Mouse (Mus musculus): ENCODE results near the gene Adamts7.

Gene Adamts7

GRCm38 (mm10) chr9:90162926-90163748 is at the start of gene Adamts7:
Gene Adamts7, plus strand, starts transcription at chr9:90163069.
- DNase-seq = peak; percentile 78 to 86

DNA sequence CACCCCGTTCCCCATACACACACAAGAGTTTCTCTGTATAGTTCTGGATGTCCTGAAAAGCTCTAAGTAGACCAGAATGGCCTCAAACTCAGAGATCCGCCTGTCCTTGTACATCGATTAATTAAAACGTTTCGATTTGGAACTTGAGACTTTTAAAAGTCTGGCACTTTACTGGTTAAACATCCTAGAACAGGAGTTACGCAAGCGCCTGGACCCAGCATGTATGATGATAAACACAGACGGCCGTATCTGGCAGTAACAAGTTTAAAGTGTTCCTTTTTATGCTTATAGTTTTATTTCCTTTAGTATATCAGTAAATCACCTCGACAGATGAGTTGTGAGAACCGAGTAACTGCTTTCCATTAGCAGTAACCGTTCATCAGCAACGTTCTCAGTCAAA is 49.7 kb upstream of the Adamts7 start:
- DNase-seq = peak in 1 of 2 experiments; percentile 12

DNA sequence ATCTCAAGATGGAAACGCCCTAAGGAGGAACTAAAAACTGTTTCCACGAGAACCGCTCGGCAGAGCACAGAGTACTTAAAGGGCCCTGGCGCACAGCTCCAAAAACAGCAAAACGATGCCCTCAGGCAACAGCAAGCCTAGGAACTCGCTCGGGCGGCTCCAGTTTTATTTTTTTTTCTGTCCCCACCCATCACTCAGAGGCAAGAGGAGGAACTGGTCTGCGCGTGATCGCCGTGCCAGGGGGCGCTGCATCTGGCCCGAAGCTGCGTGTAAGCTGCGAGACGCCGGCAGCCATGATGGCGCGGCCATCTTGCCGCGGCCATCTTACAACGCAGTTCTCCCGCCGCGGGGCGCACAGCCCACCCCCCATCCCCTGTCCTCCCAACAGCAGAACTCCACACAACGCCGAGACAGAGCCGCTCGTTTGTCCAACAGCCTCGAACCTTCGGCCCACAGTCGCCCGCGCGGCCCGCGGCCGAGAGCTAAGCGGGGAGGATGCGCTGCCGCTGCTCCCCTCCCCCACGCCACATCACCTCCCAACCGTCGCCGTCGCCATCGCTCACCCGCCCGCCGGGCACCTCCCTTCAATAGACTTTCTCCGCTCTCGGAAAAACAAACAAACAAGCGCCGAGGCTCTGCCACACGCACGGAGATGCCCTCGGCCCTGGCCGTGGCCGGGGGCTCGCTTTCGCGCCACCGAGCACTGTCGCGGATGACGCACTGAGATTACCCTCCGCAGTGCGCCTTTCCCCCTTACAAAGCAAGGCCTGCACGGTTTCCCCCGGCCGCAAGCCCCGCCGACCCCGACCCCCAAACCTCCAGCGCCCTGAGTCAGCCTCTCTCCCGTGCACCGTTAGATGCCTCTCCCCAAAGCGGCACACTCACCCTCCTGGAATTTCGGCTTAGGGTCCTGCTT is 49.0 kb upstream of the Adamts7 start:
- DNase-seq = peak; percentile 92 to 96

DNA sequence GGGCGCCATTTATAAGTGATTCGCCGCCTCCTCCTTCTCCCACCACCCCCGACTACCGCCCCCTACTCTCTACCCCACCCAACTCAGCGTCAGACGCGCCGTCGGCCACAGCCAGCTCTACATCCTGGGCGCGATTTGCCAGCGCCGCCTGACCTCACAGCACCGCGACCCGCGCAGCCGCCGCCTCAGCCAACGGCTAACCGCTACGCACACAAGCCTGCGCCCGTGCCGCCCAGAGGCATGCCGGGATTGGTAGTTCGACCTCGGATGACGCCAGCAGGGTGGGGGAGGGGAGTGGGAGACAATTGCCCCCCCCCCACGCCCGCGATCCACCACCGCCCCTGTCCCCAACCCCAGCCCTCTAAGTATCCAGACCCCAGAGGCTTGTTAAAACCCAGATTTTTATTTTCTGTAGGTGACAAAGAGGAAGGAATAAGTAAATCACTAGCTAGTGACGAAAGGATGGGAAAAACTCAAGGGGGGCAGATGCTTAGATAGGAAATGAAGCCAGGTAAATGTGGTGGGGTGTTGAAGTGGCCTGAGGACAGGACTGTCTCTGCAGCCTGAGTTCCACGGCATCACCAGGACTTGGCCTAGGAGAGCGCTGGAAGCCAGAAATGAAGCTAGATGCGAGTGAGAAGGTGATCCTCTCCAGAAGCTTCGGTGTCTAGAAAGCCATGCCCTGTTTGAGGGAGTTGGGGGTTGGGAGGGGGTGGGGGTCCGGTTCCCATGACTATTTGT is 48.1 kb upstream of the Adamts7 start, which contains the start of gene Morf4l1:
Morf4l1 (minus strand) TSS at position 208 of the 741 bp plus-strand sequence.
- DNase-seq = peak; percentile 97 to 99

GRCm38 (mm10) chr9:90115308-90115700 is 47.6 kb upstream of the Adamts7 start:
- no peak for DNase-seq

DNA sequence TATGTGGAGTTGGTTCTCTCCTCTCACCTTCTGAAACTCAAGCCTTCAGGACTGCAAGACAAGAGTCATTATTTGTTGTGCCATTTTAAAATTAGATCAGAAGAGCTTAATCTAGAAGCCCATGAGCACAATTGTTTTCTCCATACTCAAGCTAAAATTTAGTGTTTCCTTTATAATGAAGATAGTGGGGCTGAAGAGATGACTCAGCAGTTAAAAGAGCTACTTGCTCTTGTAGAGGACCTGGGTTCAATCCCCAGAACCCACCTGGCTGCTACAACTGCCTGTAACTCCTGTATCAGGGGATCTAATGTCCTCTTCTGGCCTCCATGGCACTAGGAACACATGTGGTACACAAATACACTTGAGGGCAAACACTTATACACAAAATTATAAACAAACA is 45.6 kb upstream of the Adamts7 start:
- DNase-seq = no peak

DNA sequence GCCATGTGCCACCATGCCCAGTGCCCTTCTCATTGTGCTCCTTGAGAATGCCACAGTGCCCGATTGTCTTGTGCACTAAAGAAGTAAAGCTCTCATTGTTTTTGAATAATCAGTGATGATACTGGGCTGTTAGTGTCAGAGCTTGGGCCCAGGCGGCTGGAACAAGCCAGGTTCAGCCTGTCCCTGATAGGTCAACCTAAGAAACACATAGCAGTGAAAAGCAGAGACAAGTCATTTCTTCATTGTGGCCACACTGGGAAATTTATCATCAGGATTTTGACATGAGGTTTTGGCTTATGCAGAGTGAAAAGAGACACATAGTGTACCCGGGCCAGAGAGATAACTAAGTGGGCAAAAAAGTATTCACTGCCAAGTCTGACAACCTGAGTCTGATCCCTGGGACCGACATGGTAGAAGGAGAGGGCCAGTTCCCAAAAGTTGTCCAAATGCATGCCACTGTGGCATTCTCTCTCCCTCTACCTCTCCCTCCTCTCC is 40.6 kb upstream of the Adamts7 start:
- DNase-seq = no peak

DNA sequence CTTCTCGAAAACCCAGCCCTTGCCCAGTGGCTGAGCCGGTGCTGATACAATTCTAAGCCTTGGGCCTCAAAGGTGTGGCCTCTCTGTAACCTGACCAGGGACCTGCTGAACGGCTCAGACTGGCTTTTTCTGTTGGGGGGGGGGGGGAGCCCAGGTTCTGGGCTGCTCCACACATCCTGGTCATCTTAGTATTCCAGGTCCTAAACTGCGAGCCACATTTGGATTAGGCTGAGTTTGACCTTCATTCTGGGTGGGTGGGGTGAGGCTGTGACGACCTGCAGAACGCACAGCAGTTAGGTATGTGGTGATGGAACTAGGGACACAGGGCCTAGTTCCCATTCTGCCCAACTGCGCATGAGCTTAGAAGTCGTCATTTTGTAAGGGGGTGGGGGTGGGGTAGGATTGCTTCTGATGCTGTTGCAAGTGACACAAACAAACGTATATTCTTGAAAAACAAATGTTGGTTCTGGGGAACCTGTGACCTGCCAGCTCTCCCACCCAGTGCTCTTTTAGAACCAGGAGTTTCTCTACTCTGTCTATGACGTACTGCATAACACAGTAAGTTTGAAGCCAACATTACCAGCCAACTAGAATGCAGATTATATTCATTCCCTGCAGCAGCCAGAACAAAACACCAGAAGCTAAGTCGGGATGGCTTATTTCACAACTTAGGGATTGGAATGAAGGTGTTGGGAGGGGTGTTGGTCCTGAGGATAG is 38.6 kb upstream of the Adamts7 start:
- no peak for DNase-seq

DNA sequence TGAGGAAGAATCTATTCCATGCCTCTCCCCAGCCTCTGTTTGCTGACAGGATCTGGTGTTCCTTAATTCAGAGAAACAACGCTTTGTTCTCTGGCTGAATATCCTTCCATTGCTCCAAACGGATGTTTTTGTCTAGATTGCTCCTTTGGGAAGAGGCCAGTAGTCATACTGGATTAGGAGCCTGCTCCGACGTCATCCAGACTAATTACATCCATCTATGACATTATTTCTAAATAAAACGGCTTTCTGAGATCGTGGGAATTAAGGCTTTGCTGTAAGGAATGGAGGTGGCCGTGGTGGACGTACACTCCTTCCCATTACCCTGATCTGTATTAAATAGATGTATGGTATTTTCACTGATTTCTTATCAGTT is 38.0 kb upstream of the Adamts7 start:
- peak in 1 of 2 experiments; percentile 14 for DNase-seq

GRCm38 (mm10) chr9:90125416-90126099 is 37.3 kb upstream of the Adamts7 start:
- no peak for DNase-seq

DNA sequence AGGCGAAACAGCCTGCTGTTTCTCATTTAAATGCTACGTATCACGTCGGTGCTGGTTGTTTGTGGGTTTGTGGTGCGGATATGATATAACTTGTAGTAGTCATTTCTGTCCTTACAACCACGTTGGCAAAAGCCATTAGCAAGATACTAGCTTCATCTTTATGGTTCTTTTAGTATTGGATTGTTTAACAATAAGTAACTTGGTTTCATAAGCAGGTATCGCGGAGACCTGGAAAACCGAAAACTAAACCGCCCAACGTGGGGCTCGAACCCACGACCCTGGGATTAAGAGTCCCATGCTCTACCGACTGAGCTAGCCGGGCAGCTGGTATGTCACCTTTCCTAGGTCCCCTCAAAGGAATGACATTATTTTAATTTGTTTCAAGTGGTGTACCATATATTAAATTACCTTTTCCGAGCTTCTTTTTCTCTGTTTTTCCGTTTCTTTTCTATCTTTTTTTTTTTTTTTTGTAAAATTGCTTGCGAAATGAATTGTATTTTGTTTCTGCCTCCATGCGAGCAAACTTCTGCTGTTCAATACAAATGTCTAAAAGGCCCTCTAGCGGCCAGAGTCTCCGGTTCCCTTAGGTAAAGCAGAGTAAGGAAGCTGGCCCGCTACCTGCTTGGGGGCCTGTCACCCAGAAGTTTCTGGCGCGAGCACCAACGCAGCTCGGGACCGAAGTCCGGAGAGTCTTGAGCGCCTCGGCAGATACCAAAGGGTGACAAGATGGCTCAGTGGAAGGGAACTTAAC is 36.4 kb upstream of the Adamts7 start:
- DNase-seq = peak; percentile 82 to 88

DNA sequence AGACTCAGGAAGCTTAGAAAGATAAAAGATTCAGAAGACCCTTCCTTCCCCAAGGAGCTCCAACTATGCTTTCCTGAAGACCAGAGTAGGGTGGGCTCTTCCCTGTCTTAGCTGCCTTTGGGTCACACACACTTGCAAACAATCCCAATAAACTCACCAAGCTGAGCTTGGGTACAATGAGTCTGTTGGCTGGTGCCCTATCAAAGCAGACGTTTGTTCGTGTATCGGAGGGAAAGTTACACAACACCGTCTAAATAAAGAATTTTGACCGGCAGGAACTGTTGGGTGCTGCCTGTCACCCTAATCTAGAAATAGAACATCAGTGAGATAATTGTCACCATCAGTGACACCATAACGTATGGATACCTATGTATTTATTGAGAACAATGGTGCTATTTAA is 35.7 kb upstream of the Adamts7 start:
- DNase-seq = no peak

DNA sequence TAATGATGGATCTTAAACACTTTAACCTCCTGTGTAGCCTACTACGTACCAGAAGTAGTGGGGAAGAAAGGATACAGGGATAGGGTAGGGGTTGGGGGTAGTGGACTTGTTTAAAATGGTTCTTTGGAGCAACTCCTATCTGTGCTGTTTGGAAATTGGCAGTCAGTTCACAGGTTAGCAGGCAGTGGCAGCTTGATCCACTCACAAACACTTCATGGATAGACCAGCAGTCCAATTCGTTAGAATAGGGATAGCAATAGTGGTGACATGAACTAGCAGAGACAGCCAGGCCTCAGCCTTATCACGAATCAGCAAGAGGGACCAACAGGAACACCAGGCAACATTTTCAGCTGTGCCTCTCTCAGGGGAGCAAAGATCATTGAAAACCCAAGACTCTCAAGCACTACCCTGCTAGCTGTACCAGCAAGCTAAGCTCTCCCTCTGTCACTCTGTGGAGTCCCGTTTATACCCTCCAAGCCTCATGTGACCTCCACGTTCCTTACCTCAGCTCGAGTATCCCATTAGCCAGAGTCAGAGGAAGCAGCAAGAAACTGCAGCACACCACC is 34.1 kb upstream of the Adamts7 start:
- no peak for DNase-seq

GRCm38 (mm10) chr9:90133562-90134355 is 29.1 kb upstream of the Adamts7 start:
- DNase-seq = no peak

DNA sequence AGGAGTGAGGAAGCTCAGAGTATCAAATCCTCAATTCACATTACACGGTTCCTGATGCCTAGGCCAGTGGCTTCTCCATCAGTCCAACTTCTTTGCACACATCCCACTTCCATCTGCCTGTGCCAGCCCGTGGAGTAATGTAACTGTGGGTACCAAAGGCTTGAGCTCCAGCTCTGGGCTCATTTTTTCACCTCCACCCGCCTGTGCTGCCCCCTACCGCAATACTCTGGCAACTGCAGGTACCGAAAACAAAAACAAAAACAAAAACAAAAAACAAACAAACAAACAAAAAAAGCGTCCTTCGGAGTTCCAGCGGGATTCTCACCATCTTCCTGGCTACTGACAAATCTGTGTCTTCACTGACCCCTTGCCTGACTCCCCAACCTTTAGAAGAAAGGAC is 27.4 kb upstream of the Adamts7 start:
- DNase-seq = no peak

- peak in 1 of 2 experiments; percentile 27 for DNase-seq
These were observed 26.7 kb upstream of the Adamts7 start for GRCm38 (mm10) chr9:90135963-90136677.

- DNase-seq = peak; percentile 57 to 66
These were observed 26.2 kb upstream of the Adamts7 start for GRCm38 (mm10) chr9:90136678-90136965.

DNA sequence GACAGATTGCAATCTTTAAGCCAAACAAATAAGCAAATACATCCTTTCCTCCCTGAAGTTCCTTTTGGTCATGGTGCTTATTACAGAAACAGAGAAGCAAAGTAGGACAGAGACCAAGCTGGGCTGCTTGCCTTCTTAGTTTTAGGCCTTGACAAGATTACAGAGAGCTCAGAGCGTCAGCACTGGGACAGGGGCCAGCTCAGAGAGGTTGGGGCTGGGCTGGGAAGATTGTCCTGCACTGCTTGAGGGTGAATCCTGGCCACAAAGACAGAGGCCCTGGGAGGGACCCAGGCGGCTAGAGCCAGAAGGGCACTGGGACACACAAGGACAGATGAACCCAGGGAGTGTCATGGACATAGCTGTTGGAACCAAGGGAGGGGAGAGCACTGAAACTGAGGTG is 17.1 kb upstream of the Adamts7 start:
- peak; percentile 52 to 57 for DNase-seq

- DNase-seq = no peak
These were observed 16.0 kb upstream of the Adamts7 start for GRCm38 (mm10) chr9:90146869-90147268.

Data from kidney, postnatal 4 days (tissue).